Mouse (Mus musculus): Measurements from ENCODE around the gene Trub1. TPM values are rescaled to one million over a fixed set of nuclear protein-coding genes. Genes with fewer than 3 reads are reported as not detected.

Trub1 gene
- polyA plus RNA-seq (2015; fragmentation: Nextera tagmentation; extraction: Ambion mirVana) = 7.4 and 8.0 TPM in 2 replicates

DNA sequence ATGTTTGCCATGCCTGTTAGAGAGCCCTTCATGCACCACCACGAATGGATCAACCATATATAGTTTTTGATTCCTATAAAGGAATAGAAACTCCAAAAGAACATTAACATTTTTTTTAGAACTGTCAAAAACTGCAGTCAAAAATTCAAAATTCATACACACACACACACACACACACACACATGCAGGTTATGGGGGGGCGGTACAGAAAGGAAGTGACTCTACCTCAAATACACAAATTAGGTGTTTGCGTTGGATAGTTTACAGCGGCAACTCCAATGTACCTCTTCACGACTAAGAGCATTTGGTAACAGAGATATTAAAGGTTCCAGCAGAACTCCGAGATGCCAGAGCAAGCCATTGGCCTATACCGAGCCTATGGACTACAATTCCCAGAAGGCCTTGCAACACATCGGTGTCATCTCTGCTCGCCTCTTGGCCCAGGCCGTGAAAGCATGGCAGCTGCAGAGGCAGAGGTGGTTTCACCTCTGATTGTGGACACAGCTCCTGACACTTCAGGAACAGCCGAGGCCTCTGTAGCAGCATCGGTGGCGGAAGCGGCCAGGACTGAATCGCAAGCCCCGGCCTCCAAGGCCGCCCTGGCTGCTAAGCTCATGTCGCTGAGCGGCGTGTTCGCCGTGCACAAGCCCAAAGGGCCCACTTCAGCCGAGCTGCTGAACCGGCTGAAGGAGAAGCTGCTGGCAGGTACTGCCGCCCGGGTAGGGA, at the start of gene Trub1:
Gene Trub1 (plus strand): TSS at position 421 of the 726 bp plus-strand sequence.
- ATAC-seq (ENCODE audit: insufficient read depth) = peak; percentile 94

DNA sequence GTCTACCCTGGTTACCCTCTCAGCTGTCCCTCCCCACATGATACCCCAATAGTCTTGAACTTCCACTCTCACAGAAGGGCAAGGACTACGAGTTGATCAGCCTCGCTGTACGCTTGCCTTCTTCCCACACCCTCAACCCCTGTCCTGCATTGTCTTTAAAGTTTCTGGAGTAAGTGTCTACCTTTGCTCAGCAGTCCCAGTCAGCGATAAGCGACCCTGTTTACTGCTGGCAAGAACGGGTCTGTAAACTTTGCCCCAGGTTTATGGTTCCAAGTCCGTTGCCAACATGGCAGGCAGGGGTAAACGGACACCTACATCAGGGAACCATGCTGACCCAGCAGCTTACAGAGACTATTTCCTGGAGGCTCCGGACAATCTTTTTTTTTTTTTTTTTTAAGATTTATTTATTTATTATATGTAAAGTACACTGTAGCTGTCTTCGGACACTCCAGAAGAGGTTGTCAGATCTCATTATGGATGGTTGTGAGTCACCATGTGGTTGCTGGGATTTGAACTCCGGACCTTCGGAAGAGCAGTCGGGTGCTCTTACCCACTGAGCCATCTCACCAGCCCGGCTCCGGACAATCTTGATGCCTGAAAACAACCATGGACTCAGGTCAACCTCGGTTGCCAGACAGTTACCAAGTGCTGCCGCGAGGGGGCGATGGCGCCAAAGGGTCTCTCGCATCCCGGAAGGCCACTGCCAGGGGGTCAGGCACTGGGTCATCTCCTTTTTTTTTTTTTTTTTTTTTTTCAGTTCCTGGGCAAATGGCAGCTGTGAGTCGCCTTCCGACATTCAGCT, 48.8 kb upstream of the Trub1 start:
- Histone ChIP-seq H3K27me3 (no peaks in the 10 kb centered on the region), H3K9me3 (replicated peaks) (no peaks in the 10 kb centered on the region), H3K4me2 (peak overlapping the region; percentile 50), H3K36me3 (replicated peaks) (no peaks in the 10 kb centered on the region), H3K4me3 (replicated peaks) (peak overlapping the region; percentile 26; the same call in 1 of the 2 replicates), H3K4me1 (replicated peaks) (peaks cover 4% of the 10 kb centered on the region; the same call in 1 of the 2 replicates), H3K9ac (no peak overlapping the region), H3K27ac (replicated peaks) (no peak overlapping the region)
- 13% methylated on average over 24 of the region's 24 CpGs for WGBS (ENCODE audit: insufficient replicate concordance)
- peak; percentile 65 for ATAC-seq (ENCODE audit: insufficient read depth)

More for the DNA sequence above, at the start of gene Trub1:
- Histone ChIP-seq H3K9me3 (replicated peaks) (no peaks in the 10 kb centered on the region), H3K4me2 (peak within 1 kb of the TSS; percentile 75), H3K27me3 (no peaks in the 10 kb centered on the region), H3K36me3 (replicated peaks) (no peaks in the 10 kb centered on the region), H3K4me3 (replicated peaks) (peak within 1 kb of the TSS; percentile 79), H3K9ac (peak within 1 kb of the TSS; percentile 65), H3K27ac (replicated peaks) (0 out of 2 replicates have a peak within 1 kb of the TSS, but pooled peaks have one; percentile 45), H3K4me1 (replicated peaks) (peaks cover 11% of the 10 kb centered on the region)
- 4% methylated on average over 26 of the region's 26 CpGs for WGBS (ENCODE audit: insufficient replicate concordance)

DNA sequence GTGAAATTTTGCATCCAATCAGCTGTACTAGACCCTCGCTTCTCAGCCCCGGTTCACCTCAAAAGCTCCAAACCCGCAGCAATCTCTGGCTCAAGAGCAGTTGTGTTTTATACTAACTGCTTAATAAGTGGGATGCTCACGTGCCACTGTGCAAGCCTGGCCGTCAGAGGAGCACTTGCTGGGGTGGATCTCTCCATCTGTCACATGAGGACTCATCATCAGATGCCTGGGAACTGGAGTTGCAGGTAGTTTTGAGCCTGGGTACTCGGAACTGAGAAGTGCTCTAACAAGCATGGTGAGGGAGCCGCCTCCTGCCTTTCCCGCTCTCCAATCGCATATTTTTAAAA, 48.2 kb upstream of the Trub1 start:
- Histone ChIP-seq H3K27me3 (no peaks in the 10 kb centered on the region), H3K4me3 (replicated peaks) (peak overlapping the region; percentile 26; the same call in 1 of the 2 replicates), H3K9me3 (replicated peaks) (no peaks in the 10 kb centered on the region), H3K4me2 (peak overlapping the region; percentile 50), H3K9ac (no peak overlapping the region), H3K27ac (replicated peaks) (no peak overlapping the region), H3K36me3 (replicated peaks) (no peaks in the 10 kb centered on the region), H3K4me1 (replicated peaks) (peaks cover 4% of the 10 kb centered on the region; the same call in 1 of the 2 replicates)
- no peak for ATAC-seq (ENCODE audit: insufficient read depth)
- 21% methylated on average over 9 of the region's 9 CpGs for WGBS (ENCODE audit: insufficient replicate concordance)

DNA sequence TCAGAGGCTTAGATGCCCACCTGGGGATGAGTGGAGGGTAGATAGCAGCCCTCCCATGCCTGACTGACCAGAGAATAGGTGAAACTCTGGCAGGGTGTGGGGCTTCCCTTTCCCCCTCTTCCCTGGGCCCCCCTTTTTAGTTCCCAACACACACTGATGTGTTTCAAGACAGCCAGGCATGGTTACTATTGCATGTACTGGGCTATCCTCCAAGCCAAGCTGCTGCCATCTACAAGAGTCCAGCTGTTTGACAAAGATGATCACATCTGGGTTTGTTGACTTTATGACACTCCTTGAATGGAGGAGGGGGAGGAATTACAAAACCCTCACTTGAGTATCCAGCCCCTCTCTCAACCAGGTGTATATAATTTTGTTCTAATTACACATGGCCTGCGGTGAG, 44.8 kb upstream of the Trub1 start:
- H3K36me3 ChIP-seq (replicated peaks) = no peaks in the 10 kb centered on the region
- no peak for ATAC-seq (ENCODE audit: insufficient read depth)
- H3K9ac ChIP-seq = no peak overlapping the region
- no peaks in the 10 kb centered on the region for H3K9me3 ChIP-seq (replicated peaks)
- 77% methylated on average over 1 of the region's 1 CpGs for WGBS (ENCODE audit: insufficient replicate concordance)
- H3K4me3 ChIP-seq (replicated peaks) = no peak overlapping the region
- no peaks in the 10 kb centered on the region for H3K27me3 ChIP-seq
- peaks cover 12% of the 10 kb centered on the region for H3K4me1 ChIP-seq (replicated peaks)
- no peak overlapping the region for H3K27ac ChIP-seq (replicated peaks)
- no peak overlapping the region for H3K4me2 ChIP-seq

DNA sequence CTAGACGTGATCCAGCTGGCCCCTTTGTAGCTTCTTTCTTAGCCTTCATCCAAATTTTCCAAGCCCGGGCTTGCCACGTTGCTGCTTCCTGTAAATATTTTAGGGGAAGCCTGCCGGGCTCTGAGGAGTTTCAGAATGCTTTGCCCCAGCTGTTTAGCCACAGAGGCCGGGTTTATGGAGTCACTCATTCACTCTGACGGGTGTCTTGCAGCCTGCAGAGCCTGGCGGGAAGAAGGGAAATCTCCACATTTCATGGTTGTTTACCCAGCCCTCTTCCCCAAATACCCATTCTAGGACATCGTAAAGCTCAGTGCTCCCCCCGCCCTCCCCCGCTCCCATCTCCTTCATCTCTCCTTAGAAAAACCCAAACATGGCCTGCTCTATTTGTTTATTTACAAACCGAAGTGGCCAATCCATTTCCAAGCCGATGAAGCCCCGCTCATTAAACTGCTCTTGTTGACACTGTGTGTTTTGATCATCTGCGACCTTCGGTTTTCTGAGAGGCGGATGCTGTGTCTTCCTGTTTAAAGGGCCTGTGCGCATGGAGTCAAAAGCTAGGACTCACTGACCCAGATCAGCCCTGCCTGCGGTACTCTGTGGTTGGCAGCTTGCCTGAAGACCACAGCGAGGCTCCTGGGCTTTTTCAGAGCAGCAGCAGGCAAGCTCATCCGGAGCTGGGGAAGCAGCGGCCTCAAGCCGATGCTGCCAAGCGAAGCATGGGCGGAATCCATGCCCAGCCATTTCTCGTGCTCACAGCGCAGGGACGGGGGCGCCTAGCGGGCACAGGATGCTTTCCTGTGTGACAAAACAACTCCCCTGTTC, 41.1 kb upstream of the Trub1 start:
- peak; percentile 25; the same call in 1 of the 2 replicates for ATAC-seq (ENCODE audit: insufficient read depth)

DNA sequence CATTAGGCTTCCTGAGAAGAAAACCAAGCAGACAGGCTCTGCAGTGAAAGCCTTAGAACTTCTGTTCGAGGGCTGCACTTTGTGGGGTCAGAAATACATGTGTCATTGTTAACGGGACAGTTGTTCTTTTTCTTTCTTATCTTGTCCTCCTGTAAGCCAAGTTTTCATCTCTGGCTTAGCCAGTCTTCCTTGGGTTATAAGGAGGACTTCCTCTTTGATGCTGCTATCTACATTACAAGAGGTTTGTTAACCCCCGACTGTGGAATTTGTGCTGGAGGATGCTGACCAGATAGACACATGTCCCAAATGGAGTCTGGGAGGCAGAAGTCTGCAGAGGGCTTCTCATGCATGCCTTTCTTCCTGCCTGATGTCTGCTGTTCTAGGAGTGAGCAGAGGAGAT, 39.5 kb upstream of the Trub1 start:
- H3K9ac ChIP-seq = no peak overlapping the region
- no peak overlapping the region for H3K4me2 ChIP-seq
- 7% methylated on average over 3 of the region's 3 CpGs for WGBS (ENCODE audit: insufficient replicate concordance)
- no peak for ATAC-seq (ENCODE audit: insufficient read depth)
- no peak overlapping the region for H3K4me3 ChIP-seq (replicated peaks)
- H3K27me3 ChIP-seq = 0 out of 2 replicates have a peak, but pooled peaks cover 3% of the 10 kb centered on the region
- no peak overlapping the region for H3K27ac ChIP-seq (replicated peaks)
- peaks cover 8% of the 10 kb centered on the region for H3K4me1 ChIP-seq (replicated peaks)
- H3K36me3 ChIP-seq (replicated peaks) = no peaks in the 10 kb centered on the region
- H3K9me3 ChIP-seq (replicated peaks) = no peaks in the 10 kb centered on the region

More for the DNA sequence above, 41.1 kb upstream of the Trub1 start:
- peak overlapping the region; percentile 59 for H3K4me2 ChIP-seq
- no peak overlapping the region for H3K9ac ChIP-seq
- no peaks in the 10 kb centered on the region for H3K36me3 ChIP-seq (replicated peaks)
- no peaks in the 10 kb centered on the region for H3K27me3 ChIP-seq
- peak overlapping the region; percentile 17 for H3K4me3 ChIP-seq (replicated peaks)
- no peaks in the 10 kb centered on the region for H3K9me3 ChIP-seq (replicated peaks)
- peaks cover 8% of the 10 kb centered on the region for H3K4me1 ChIP-seq (replicated peaks)
- H3K27ac ChIP-seq (replicated peaks) = no peak overlapping the region
- 16% methylated on average over 29 of the region's 29 CpGs for WGBS (ENCODE audit: insufficient replicate concordance)

DNA sequence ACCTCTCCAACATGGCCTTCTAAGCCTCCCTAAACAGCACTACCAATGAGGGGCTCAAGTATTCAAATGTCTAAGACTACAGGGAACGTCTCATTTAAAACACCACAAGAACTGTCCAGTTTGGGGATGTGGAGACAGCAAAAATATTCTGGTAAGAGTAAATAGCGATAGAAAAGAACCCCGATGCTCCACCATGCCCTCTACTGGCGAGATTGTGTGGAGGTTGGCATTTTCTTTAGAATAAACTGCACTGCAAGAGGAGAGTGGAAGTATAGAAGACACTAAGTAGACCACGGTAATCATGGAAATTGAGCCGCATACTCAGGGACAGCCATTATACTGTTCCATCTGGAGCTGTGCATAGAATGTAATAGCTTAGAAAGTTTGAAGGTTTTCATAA, 38.8 kb upstream of the Trub1 start:
- H3K27me3 ChIP-seq = 0 out of 2 replicates have a peak, but pooled peaks cover 3% of the 10 kb centered on the region
- no peaks in the 10 kb centered on the region for H3K9me3 ChIP-seq (replicated peaks)
- H3K27ac ChIP-seq (replicated peaks) = no peak overlapping the region
- H3K4me2 ChIP-seq = no peak overlapping the region
- ATAC-seq (ENCODE audit: insufficient read depth) = no peak
- H3K9ac ChIP-seq = no peak overlapping the region
- no peaks in the 10 kb centered on the region for H3K36me3 ChIP-seq (replicated peaks)
- peaks cover 8% of the 10 kb centered on the region for H3K4me1 ChIP-seq (replicated peaks)
- no peak overlapping the region for H3K4me3 ChIP-seq (replicated peaks)
- whole genome bisulfite sequencing (ENCODE audit: insufficient replicate concordance) = 61% methylated on average over 6 of the region's 6 CpGs

DNA sequence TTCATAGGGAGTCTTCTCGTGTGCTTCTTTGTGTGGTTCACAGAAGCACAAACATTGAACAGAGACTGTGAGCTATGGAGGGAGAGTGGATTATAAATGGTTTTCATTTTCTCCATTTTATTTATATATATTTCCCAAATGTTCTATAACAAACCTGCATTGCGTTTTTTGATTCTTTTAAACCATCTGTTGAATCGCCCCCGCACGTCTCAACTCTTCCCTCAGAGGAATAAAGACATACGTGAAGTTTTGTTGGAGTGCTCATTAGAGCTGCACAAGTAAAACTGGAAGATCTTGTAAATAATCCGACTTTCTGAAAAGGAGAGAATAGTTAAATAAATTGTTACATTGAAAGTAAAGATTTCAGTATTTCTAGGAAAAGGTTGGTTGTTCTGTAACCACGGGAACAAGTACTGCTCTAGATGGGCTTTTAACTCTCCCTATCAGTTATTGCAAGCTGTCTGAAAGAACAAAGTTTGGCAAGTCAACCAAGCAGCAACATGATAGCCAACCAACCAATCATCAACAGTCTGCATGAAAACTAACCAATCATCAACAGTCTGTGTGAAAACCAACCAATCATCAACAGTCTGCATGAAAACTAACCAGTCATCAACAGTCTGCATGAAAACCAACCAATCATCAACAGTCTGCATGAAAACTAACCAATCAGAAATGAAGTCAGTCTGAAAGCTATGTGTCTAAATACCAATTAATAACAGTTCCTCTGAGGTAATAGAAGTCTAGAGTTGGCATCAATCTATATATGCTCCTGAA, 37.5 kb upstream of the Trub1 start:
- no peak overlapping the region for H3K9ac ChIP-seq
- no peak for ATAC-seq (ENCODE audit: insufficient read depth)
- WGBS (ENCODE audit: insufficient replicate concordance) = 70% methylated on average over 8 of the region's 8 CpGs

DNA sequence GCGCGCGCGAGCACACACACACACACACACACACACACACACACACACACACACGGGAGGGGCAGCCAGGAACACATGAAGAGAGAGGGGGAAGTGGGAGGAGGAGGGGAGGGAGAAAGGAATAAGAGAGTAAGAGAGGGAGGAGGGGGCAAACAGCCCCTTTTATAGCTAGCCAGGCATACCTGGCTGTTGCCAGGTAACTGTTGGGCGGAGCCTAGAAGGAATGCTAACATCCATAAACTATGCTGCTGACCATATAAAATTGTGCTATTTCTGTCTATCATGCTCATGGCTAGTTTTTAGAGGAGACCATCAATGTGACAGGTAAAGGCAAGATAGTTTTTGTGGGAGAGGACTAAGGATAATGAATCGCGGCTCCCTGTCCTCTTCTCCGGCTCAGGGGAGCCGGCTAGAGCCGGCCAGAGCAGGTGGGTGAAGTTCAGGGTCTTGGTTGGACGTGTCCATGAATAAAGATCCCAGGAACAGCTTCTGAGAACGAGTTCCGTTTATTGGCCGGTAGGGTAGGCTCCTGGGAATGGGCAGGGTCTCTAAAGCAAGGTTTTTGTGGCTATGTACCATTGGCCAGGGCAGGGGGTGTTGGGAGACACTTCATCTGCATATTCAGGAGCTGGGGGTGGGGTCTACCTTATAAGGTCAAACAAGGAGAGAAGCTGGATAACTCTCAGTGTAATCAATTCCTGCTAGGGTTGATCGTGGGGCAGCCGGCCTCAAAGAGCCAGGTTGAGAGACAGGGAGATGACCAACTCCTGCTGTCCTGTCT, 34.7 kb upstream of the Trub1 start:
- WGBS (ENCODE audit: insufficient replicate concordance) = 28% methylated on average over 17 of the region's 17 CpGs
- H3K4me1 ChIP-seq (replicated peaks) = no peaks in the 10 kb centered on the region
- H3K27ac ChIP-seq (replicated peaks) = no peak overlapping the region
- peak overlapping the region; percentile 5; the same call in 1 of the 2 replicates for H3K4me3 ChIP-seq (replicated peaks)
- peak overlapping the region; percentile 49 for H3K4me2 ChIP-seq
- no peaks in the 10 kb centered on the region for H3K9me3 ChIP-seq (replicated peaks)
- H3K9ac ChIP-seq = no peak overlapping the region
- ATAC-seq (ENCODE audit: insufficient read depth) = peak; percentile 56; the same call in 1 of the 2 replicates
- no peaks in the 10 kb centered on the region for H3K36me3 ChIP-seq (replicated peaks)
- H3K27me3 ChIP-seq = 0 out of 2 replicates have a peak, but pooled peaks cover 3% of the 10 kb centered on the region

More for the DNA sequence above, 37.5 kb upstream of the Trub1 start:
- Histone ChIP-seq H3K27me3 (0 out of 2 replicates have a peak, but pooled peaks cover 3% of the 10 kb centered on the region), H3K9me3 (replicated peaks) (no peaks in the 10 kb centered on the region), H3K4me3 (replicated peaks) (no peak overlapping the region), H3K4me1 (replicated peaks) (peaks cover 8% of the 10 kb centered on the region), H3K36me3 (replicated peaks) (no peaks in the 10 kb centered on the region), H3K4me2 (no peak overlapping the region), H3K27ac (replicated peaks) (no peak overlapping the region)
